Mouse (Mus musculus) cortical plate, adult 2 months (tissue): ENCODE data around the gene Baiap2.

Experiments used
- CTCF ChIP-seq: fragments of 200-500 bp; IDR thresholded peaks from 2 replicates; pipeline ENCODE4 v1.5.1; 2011; ENCODE audit warnings: mild to moderate bottlenecking, control low read depth, low read length; ENCODE audit not compliant: insufficient read depth; ENCODE audit errors: extremely low read depth
- POLR2A ChIP-seq: fragments of 200-500 bp; IDR thresholded peaks from 2 replicates; pipeline ENCODE4 v1.6.1; 2011; ENCODE audit warnings: mild to moderate bottlenecking, low read length, control low read depth; ENCODE audit not compliant: insufficient read depth; ENCODE audit errors: extremely low read depth

GRCm38 (mm10) chr11:119988391-119988790 is 45.8 kb downstream of the Baiap2 start:
- TF ChIP-seq POLR2A (no peak), CTCF (no peak)
